In genomic region chr11:4705178-4705577, GRCm38 (mm10) we compare ENCODE assay signal across 8 mouse cellular contexts. TPM values are rescaled to one million over a fixed set of nuclear protein-coding genes. Genes with fewer than 3 reads are reported as not detected.
A peak's percentile ranks its signal among the peaks of the same experiment; 100 is the strongest.
DNase-seq lines count a peak whose midpoint lies in the region; ATAC-seq and TF ChIP-seq lines count a peak whose summit lies in the region.

No protein-coding gene starts in this region.

- no peak for TF ChIP-seq CTCF in heart, adult 2 months (IDR thresholded peaks at IDR 0.05)

- intact Hi-C loops in heart, adult 2 months (cut with DNase I) = loop anchor here (5.0 kb wide), 1 partner anchor 142 kb away; the partner anchor contains the start of gene Nf2

- H3K36me3 ChIP-seq in heart, adult 2 months (ENCODE audit: control insufficient read depth, insufficient read depth, low read length) = peaks cover 5% of the 10 kb centered on the region
- H3K36me3 ChIP-seq in forebrain, embryonic 11.5 days (ENCODE audit: control insufficient read depth, insufficient read depth, low read length) = no peaks in the 10 kb centered on the region; the same call in 1 of the 2 replicates
- peaks cover 22% of the 10 kb centered on the region for H3K36me3 ChIP-seq in liver, embryonic 13.5 days

- no peak for ATAC-seq in forebrain, embryonic 11.5 days (replicated peaks; ENCODE audit: low FRiP score)
- ATAC-seq in liver, embryonic 13.5 days (ENCODE audit: low read depth) = no peak

- no peak for TF ChIP-seq EP300 in heart, adult 2 months (IDR thresholded peaks at IDR 0.05; ENCODE audit: insufficient read depth, low read depth, low read length)

- DNase-seq in heart, adult 2 months = no peak
- no peak for DNase-seq in heart, postnatal 4 days
- DNase-seq in A20 (ENCODE audit: low read depth, low spot score) = peak; percentile 38
- no peak for DNase-seq in forebrain, embryonic 11.5 days (ENCODE audit: low spot score)
- DNase-seq in liver, embryonic 13.5 days = no peak
- DNase-seq in c-Kit-positive CD71-positive TER-119-positive erythroid progenitor cells, embryonic 14.5 days (ENCODE audit: low spot score) = no peak
- no peak for DNase-seq in thymus, postnatal 10 days (ENCODE audit: low spot score in 2 of 2)
- DNase-seq in kidney, adult 9 months = no peak

- H3K9me3 ChIP-seq in forebrain, embryonic 11.5 days (ENCODE audit: control insufficient read depth, low read length) = no peaks in the 10 kb centered on the region
- no peaks in the 10 kb centered on the region for H3K9me3 ChIP-seq in liver, embryonic 13.5 days (replicated peaks)

- H3K9ac ChIP-seq in heart, adult 2 months (ENCODE audit: low read depth, low read length) = peak overlapping the region; percentile 72
- peak overlapping the region; percentile 65 for H3K9ac ChIP-seq in forebrain, embryonic 11.5 days (ENCODE audit: low read length)
- peak overlapping the region; percentile 83 for H3K9ac ChIP-seq in liver, embryonic 13.5 days

- H3K4me3 ChIP-seq in heart, adult 2 months = peak overlapping the region; percentile 86
- H3K4me3 ChIP-seq in forebrain, embryonic 11.5 days (ENCODE audit: low read depth, low read length) = peak overlapping the region; percentile 72
- H3K4me3 ChIP-seq in liver, embryonic 13.5 days (replicated peaks) = peak overlapping the region; percentile 82

- no peaks in the 10 kb centered on the region for H3K27me3 ChIP-seq in heart, adult 2 months (ENCODE audit: control insufficient read depth, insufficient read depth, low read length)
- H3K27me3 ChIP-seq in forebrain, embryonic 11.5 days (ENCODE audit: control insufficient read depth, insufficient read depth, low read length) = no peaks in the 10 kb centered on the region
- no peaks in the 10 kb centered on the region for H3K27me3 ChIP-seq in liver, embryonic 13.5 days

- peak overlapping the region; percentile 93 for H3K4me2 ChIP-seq in forebrain, embryonic 11.5 days (ENCODE audit: low read depth, low read length, severe bottlenecking)
- peak overlapping the region; percentile 90 for H3K4me2 ChIP-seq in liver, embryonic 13.5 days

- no peaks in the 10 kb centered on the region; the same call in 1 of the 2 replicates for H3K79me2 ChIP-seq in heart, adult 2 months (replicated peaks; ENCODE audit: control insufficient read depth, insufficient read depth, low read length)

- no peaks in the 10 kb centered on the region; the same call in 1 of the 2 replicates for H3K4me1 ChIP-seq in heart, adult 2 months (ENCODE audit: control insufficient read depth, insufficient read depth, low read length)
- H3K4me1 ChIP-seq in forebrain, embryonic 11.5 days (replicated peaks; ENCODE audit: control insufficient read depth, insufficient read depth, low read length) = peaks cover 3% of the 10 kb centered on the region; the same call in 1 of the 2 replicates
- H3K4me1 ChIP-seq in liver, embryonic 13.5 days (replicated peaks) = peaks cover 36% of the 10 kb centered on the region

- no peak for TF ChIP-seq POLR2A in heart, adult 2 months (IDR thresholded peaks at IDR 0.05; ENCODE audit: insufficient read depth, low read depth, low read length)

- WGBS in heart, adult 2 months = 12% methylated on average over 4 of the region's 4 CpGs
- 11% methylated on average over 4 of the region's 4 CpGs for WGBS in forebrain, embryonic 11.5 days
- 15% methylated on average over 4 of the region's 4 CpGs for WGBS in liver, embryonic 13.5 days (ENCODE audit: insufficient replicate concordance)

- peak overlapping the region; percentile 96 for H3K27ac ChIP-seq in heart, adult 2 months
- no peak overlapping the region for H3K27ac ChIP-seq in forebrain, embryonic 11.5 days (ENCODE audit: low read depth, low read length)
- H3K27ac ChIP-seq in liver, embryonic 13.5 days = peak overlapping the region; percentile 75

RNA-seq across cellular contexts. Expression of gene Zmat5, which starts 0.7 kb away (rescaled TPM):
- total RNA-seq in heart, adult 2 months (2021) = 10 to 100 TPM; 22.2 to 26.3 TPM
- 32.1 and 36.2 TPM in 2 replicates for polyA plus RNA-seq in heart, adult 2 months (2012; rRNA removed)
- total RNA-seq in heart, postnatal 4 days (2021) = 10 to 100 TPM; 22.1 to 23.4 TPM
- polyA plus RNA-seq in forebrain, embryonic 11.5 days (2014; fragmentation: Nextera tagmentation; extraction: Ambion mirVana) = 70.9 and 76.4 TPM in 2 replicates
- 30.2 and 31.0 TPM in 2 replicates for polyA plus RNA-seq in liver, embryonic 13.5 days (2015; fragmentation: Nextera tagmentation; extraction: Ambion mirVana)

RNA-seq across cellular contexts. Expression of gene Uqcr10, which starts 1.0 kb away (rescaled TPM):
- 1,000 to 10,000 TPM; 1,404 to 1,617 TPM for total RNA-seq in heart, adult 2 months (2021)
- 2,007 and 2,149 TPM in 2 replicates for polyA plus RNA-seq in heart, adult 2 months (2012; rRNA removed)
- 1,000 to 10,000 TPM; 1,138 to 1,323 TPM for total RNA-seq in heart, postnatal 4 days (2021)
- 550 and 552 TPM in 2 replicates for polyA plus RNA-seq in forebrain, embryonic 11.5 days (2014; fragmentation: Nextera tagmentation; extraction: Ambion mirVana)
- polyA plus RNA-seq in liver, embryonic 13.5 days (2015; fragmentation: Nextera tagmentation; extraction: Ambion mirVana) = 687 and 723 TPM in 2 replicates

RNA-seq across cellular contexts. Expression of gene Cabp7, which starts 41.4 kb away (rescaled TPM):
- total RNA-seq in heart, adult 2 months (2021) = not detected
- polyA plus RNA-seq in heart, adult 2 months (2012; rRNA removed) = not detected in 2 replicates
- total RNA-seq in heart, postnatal 4 days (2021) = not detected
- polyA plus RNA-seq in forebrain, embryonic 11.5 days (2014; fragmentation: Nextera tagmentation; extraction: Ambion mirVana) = 0.57 and 0.79 TPM in 2 replicates
- 0.06 TPM in 1 of 2 replicates, not detected in the other for polyA plus RNA-seq in liver, embryonic 13.5 days (2015; fragmentation: Nextera tagmentation; extraction: Ambion mirVana)
